Mouse (Mus musculus): Measurements from ENCODE around the gene Ints1. TPM values are rescaled to one million over a fixed set of nuclear protein-coding genes. Genes with fewer than 3 reads are reported as not detected.

Ints1 gene
- 38.7 TPM for polyA plus RNA-seq (2014; fragmentation: Illumina TruSeq; extraction: RNeasy Lipid Tissue Mini Kit (QIAGEN cat#74804); ENCODE audit: low read depth, low replicate concordance)

DNA sequence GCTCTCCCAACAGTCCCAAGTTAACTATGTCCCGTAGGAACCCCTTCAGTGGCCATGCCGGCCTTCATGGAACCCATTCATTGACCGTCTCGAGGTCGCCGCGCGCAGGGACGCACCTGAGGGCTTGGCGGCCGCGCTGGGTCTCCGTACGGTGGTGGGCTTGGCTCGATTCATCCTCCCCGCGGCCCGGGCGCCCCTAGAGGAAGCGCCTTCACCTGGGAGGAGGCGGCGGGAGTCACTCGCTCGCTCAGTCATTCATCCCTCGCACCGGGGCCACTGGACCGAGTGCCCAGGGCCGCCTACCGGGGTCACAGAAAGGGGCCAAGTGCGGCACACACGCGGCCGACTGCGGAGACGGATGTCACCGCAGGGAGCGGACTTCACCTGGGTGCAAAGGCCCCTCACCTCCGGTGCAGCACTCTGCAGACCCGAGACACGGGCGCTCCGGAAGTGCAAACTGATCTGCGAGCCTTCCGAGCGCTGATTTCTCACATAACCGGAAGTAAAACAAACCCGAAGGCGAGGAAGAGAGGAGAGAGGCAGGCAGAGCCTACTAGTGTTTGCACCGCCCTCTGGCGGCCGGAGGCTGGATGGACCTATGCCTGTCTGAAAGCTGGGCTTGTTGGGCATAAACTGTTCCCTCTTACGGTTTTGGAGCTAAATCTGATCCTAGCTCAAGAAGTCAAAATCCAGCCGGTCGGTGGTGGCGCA lies at the start of gene Ints1:
TSS of gene Ints1 (minus strand) at position 459 of the 711 bp plus-strand sequence.

DNA sequence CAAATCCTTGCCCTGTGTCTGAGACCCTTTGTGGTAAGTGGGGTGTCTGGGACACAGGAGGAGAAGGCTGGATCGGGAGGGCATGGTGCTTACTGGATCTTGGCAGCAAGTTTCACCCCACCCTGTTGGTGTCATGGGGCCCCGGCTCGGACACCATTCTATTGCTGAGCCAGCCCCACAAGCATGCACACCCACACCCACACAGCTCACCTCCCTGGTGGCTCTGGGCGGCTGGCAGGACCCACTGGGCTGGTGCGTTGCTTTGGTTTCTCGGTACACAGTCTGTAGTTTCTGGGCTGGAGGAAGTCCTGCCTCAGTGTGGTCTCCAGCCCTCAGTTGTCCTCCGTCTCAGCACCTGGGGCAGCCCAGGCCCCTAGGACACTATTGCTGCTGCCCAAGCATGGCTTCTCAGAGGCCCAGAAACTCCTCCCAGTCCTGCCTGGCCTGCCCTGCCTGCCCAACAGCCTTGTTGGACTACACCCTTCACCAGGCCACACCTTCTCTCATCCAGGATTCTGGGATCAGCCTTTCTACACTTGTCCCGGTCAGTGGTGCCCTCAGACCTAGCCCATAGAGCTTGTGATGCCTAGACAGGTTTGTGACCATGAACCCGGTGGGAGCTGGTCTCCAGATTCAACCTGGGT lies 44.2 kb upstream of the Ints1 start, which contains the start of gene Tmem184a:
TSS of gene Tmem184a (minus strand) at position 380 of the 644 bp plus-strand sequence.

DNA sequence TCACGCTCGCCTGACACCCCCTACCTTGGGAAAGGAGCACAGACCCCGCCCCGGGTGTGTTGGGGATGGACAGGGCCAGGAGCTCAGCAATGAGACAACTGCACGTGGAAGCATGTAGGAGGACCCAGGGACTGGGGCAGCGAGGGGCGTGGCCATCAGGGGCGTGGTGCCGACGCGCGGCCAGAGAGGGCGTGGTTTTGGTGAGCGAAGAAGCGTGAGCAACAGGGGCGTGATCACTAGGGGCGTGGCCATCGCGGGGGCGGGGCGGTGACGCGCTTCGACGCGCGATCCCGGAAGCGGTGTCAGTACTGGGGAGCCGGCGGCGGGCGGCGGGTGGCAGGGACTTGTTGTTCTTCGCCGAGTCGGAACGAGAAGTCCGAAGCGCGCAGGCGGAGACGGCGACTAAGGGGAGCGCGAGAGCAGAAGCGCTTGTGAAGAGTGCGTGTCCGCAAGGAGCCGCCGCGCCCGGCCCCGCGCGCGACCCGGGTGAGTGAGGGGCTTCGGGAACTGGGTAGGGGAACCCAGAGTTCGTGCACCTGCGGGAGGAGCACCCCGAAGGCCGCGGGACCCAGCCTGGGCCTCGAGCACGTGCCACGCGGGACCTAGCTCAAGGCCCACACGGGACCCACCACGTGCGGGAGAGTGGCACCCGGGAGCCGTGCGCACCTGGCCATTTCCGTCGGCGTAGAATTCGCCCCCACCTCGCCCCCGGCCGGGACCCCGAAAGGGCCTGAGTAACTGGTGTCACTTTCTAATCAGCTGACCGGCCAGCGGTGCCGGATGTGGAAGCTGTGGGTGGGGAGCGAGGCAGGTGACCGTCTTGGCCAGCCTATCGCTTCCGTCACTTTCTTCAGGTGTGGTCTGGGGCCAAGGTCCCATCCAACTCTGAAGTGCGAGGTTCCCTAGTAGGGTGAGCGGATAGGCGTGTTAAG lies 16.0 kb upstream of the Ints1 start, which contains the start of gene Mafk:
TSS of gene Mafk (plus strand) at position 287 of the 932 bp plus-strand sequence.

DNA sequence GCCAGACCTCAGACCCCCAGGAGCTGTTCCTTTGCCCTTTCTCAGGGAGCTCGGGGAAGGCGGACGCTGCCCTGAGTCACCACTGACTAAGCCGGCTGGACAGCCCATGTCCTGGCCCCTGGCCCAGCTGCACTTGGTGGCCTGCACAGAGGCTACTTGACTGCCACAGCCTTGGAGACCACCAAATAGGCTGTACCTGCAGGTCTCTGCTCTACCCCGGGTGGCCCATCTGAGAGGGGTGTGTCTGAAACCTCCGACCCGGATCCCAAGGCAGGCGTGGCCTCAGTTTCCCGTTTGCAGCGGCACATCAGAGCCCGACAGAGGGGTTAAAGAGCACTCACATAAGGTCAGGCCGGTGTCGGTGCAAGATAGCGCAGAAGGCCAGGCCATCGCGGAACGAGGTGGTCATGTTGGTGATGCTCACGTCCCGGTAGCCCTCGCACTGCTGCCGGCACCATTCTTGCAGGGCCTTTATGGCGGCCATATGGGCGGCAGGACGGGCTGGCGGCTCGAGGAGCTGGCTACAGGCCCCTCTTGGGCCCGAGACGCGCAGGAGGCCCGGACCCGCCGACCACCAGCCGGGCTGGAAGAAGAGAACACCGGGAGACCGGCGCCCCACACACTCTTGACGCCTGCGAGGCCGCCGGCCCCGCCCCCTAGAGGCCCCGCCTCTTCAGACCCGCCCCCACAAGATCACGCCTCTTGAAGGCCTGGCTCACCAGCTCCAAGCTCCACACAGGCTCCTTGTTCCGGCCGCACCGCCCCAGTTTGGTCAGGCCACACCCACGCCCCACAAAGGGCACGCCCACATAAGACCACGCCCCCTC lies 39.6 kb downstream of the Ints1 start, which contains the start of gene Micall2:
TSS of gene Micall2 (minus strand) at position 660 of the 827 bp plus-strand sequence.

Other genes with a start within 250 kb of the Ints1 start
- not detected for gene Uncx, start 232.2 kb downstream of the Ints1 start, polyA plus RNA-seq (2014; fragmentation: Illumina TruSeq; extraction: RNeasy Lipid Tissue Mini Kit (QIAGEN cat#74804); ENCODE audit: low read depth, low replicate concordance)
- 6.5 TPM for gene Micall2, start 39.3 kb downstream of the Ints1 start, polyA plus RNA-seq (2014; fragmentation: Illumina TruSeq; extraction: RNeasy Lipid Tissue Mini Kit (QIAGEN cat#74804); ENCODE audit: low read depth, low replicate concordance)
- gene Mafk, start 15.8 kb upstream of the Ints1 start, polyA plus RNA-seq (2014; fragmentation: Illumina TruSeq; extraction: RNeasy Lipid Tissue Mini Kit (QIAGEN cat#74804); ENCODE audit: low read depth, low replicate concordance) = 15.6 TPM
- gene Tmem184a, start 44.2 kb upstream of the Ints1 start, polyA plus RNA-seq (2014; fragmentation: Illumina TruSeq; extraction: RNeasy Lipid Tissue Mini Kit (QIAGEN cat#74804); ENCODE audit: low read depth, low replicate concordance) = 13.7 TPM
- gene Gm26938, start 50.7 kb upstream of the Ints1 start, polyA plus RNA-seq (2014; fragmentation: Illumina TruSeq; extraction: RNeasy Lipid Tissue Mini Kit (QIAGEN cat#74804); ENCODE audit: low read depth, low replicate concordance) = not detected
- 17.3 TPM for gene Psmg3, start 51.2 kb upstream of the Ints1 start, polyA plus RNA-seq (2014; fragmentation: Illumina TruSeq; extraction: RNeasy Lipid Tissue Mini Kit (QIAGEN cat#74804); ENCODE audit: low read depth, low replicate concordance)
- 0.88 TPM for gene Elfn1, start 132.3 kb upstream of the Ints1 start, polyA plus RNA-seq (2014; fragmentation: Illumina TruSeq; extraction: RNeasy Lipid Tissue Mini Kit (QIAGEN cat#74804); ENCODE audit: low read depth, low replicate concordance)